11 mouse cellular contexts compared by ENCODE assay signal in the genomic region with DNA sequence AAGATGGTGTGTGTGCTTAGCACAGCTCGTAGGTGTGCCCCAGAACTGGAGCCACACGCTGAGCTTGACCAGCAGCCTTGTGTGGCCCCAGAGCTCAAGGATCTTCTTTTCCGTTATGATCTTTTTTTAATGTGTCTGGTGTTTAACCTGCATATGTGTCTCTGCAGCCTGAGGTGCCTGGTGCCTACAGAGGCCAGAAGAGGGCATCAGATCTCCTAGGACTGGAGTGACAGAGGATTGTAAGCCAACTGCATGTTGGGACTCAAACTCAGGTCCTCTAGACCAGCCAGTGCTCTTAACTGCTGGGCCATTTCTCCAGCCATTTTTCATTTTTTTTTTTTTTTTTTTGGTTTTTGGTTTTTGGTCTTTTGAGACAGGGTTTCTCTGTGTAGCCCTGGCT. TPM values are rescaled to one million over a fixed set of nuclear protein-coding genes. Genes with fewer than 3 reads are reported as not detected.
DNase-seq lines count a peak whose midpoint lies in the region; ATAC-seq and TF ChIP-seq lines count a peak whose summit lies in the region.
"Had no signal": no experiment of that assay in that cellular context is flagged by ENCODE, and none has a peak within 500 bp of the region (broad histone marks: within the 10 kb centered on the region; RNA-seq: fewer than 3 reads in every experiment).

No protein-coding gene starts in this region.

- peak; percentile 65 for TF ChIP-seq CTCF in intestine, postnatal 0 days (IDR thresholded peaks at IDR 0.05; ENCODE audit: low read depth)

- DNase-seq in A20 (ENCODE audit: low read depth, low spot score) (peak; percentile 60), ZHBTc4 (ENCODE audit: low read depth, low spot score) (peak; percentile 31)
- peak; percentile 44 for DNase-seq in lung, postnatal 36 days
- no peak for DNase-seq in urinary bladder, postnatal 14 days (ENCODE audit: low spot score)
- no peak for DNase-seq in frontal cortex, postnatal 25 days (ENCODE audit: low spot score in 2 of 2)
- DNase-seq: heart, postnatal 4 days; midbrain, embryonic 14.5 days had no signal

- no peak overlapping the region for H3K4me3 ChIP-seq in intestine, postnatal 0 days (ENCODE audit: low read depth, low read length)
- H3K4me3 ChIP-seq in intestine, embryonic 15.5 days (replicated peaks): no peak overlapping the region
- no peak overlapping the region for H3K4me3 ChIP-seq in forebrain, embryonic 16.5 days (replicated peaks; ENCODE audit: low read length)
- H3K4me3 ChIP-seq: limb, embryonic 12.5 days had no signal

- H3K4me1 ChIP-seq in intestine, postnatal 0 days (replicated peaks; ENCODE audit: control insufficient read depth, insufficient read depth, low read length): no peaks in the 10 kb centered on the region
- H3K4me1 ChIP-seq in intestine, embryonic 15.5 days (replicated peaks): peaks cover 4% of the 10 kb centered on the region; the same call in 1 of the 2 replicates
- peaks cover 6% of the 10 kb centered on the region for H3K4me1 ChIP-seq in forebrain, embryonic 16.5 days (replicated peaks; ENCODE audit: control insufficient read depth, insufficient read depth, low read length)

- no peak for ATAC-seq in intestine, postnatal 0 days
- ATAC-seq in intestine, embryonic 15.5 days: no peak
- no peak for ATAC-seq in forebrain, embryonic 16.5 days

- H3K27ac ChIP-seq in intestine, postnatal 0 days (ENCODE audit: low read depth, low read length): no peak overlapping the region
- no peak overlapping the region for H3K27ac ChIP-seq in intestine, embryonic 15.5 days
- no peak overlapping the region for H3K27ac ChIP-seq in forebrain, embryonic 16.5 days (ENCODE audit: low read length)
- H3K27ac ChIP-seq: limb, embryonic 12.5 days had no signal

- 85% methylated on average over 3 of the region's 3 CpGs for WGBS in intestine, postnatal 0 days
- 86% methylated on average over 3 of the region's 3 CpGs for WGBS in intestine, embryonic 15.5 days
- WGBS in forebrain, embryonic 16.5 days: 88% methylated on average over 3 of the region's 3 CpGs

- no peaks in the 10 kb centered on the region for H3K27me3 ChIP-seq in intestine, postnatal 0 days (replicated peaks; ENCODE audit: control insufficient read depth, insufficient read depth, low read length)
- H3K27me3 ChIP-seq in intestine, embryonic 15.5 days (replicated peaks): no peaks in the 10 kb centered on the region
- H3K27me3 ChIP-seq in forebrain, embryonic 16.5 days (replicated peaks; ENCODE audit: control insufficient read depth, insufficient read depth, low read length): no peaks in the 10 kb centered on the region
- H3K27me3 ChIP-seq: limb, embryonic 12.5 days had no signal

- no peak overlapping the region for H3K4me2 ChIP-seq in intestine, postnatal 0 days (replicated peaks; ENCODE audit: low read depth)
- no peak overlapping the region for H3K4me2 ChIP-seq in intestine, embryonic 15.5 days (replicated peaks)
- H3K4me2 ChIP-seq in forebrain, embryonic 16.5 days (ENCODE audit: low read length): no peak overlapping the region
- H3K4me2 ChIP-seq: limb, embryonic 12.5 days had no signal

- H3K36me3 ChIP-seq in intestine, postnatal 0 days (ENCODE audit: control insufficient read depth, insufficient read depth): peaks cover 31% of the 10 kb centered on the region
- peaks cover 15% of the 10 kb centered on the region; the same call in 1 of the 2 replicates for H3K36me3 ChIP-seq in intestine, embryonic 15.5 days
- peaks cover 13% of the 10 kb centered on the region for H3K36me3 ChIP-seq in forebrain, embryonic 16.5 days (ENCODE audit: control insufficient read depth, insufficient read depth)

- no peaks in the 10 kb centered on the region for H3K9me3 ChIP-seq in intestine, postnatal 0 days (ENCODE audit: control insufficient read depth)
- H3K9me3 ChIP-seq in intestine, embryonic 15.5 days: no peaks in the 10 kb centered on the region
- no peaks in the 10 kb centered on the region for H3K9me3 ChIP-seq in forebrain, embryonic 16.5 days (ENCODE audit: control insufficient read depth, low read length)
- H3K9me3 ChIP-seq: limb, embryonic 12.5 days had no signal

- H3K9ac ChIP-seq in intestine, postnatal 0 days (ENCODE audit: low read depth, low read length): no peak overlapping the region
- H3K9ac ChIP-seq in intestine, embryonic 15.5 days: no peak overlapping the region
- H3K9ac ChIP-seq in forebrain, embryonic 16.5 days (replicated peaks; ENCODE audit: low read depth, low read length): no peak overlapping the region
- H3K9ac ChIP-seq: limb, embryonic 12.5 days had no signal

RNA-seq across cellular contexts. Expression of gene Coq5, which starts 5.3 kb away (rescaled TPM):
- polyA plus RNA-seq in intestine, postnatal 0 days (2015; fragmentation: Nextera tagmentation; extraction: Ambion mirVana): 31.3 and 32.4 TPM in 2 replicates
- 62.1 and 65.1 TPM in 2 replicates for polyA plus RNA-seq in intestine, embryonic 15.5 days (2015; fragmentation: Nextera tagmentation; extraction: Ambion mirVana)
- 62.9 and 64.3 TPM in 2 replicates for polyA plus RNA-seq in forebrain, embryonic 16.5 days (2015; fragmentation: Nextera tagmentation; extraction: Ambion mirVana)

RNA-seq across cellular contexts. Expression of gene Rnf10, which starts 12.0 kb away (rescaled TPM):
- polyA plus RNA-seq in intestine, postnatal 0 days (2015; fragmentation: Nextera tagmentation; extraction: Ambion mirVana): 64.9 and 69.1 TPM in 2 replicates
- polyA plus RNA-seq in intestine, embryonic 15.5 days (2015; fragmentation: Nextera tagmentation; extraction: Ambion mirVana): 119 and 120 TPM in 2 replicates
- 168 and 176 TPM in 2 replicates for polyA plus RNA-seq in forebrain, embryonic 16.5 days (2015; fragmentation: Nextera tagmentation; extraction: Ambion mirVana)

RNA-seq across cellular contexts. Expression of gene Dynll1, which starts 16.1 kb away (rescaled TPM):
- 510 and 539 TPM in 2 replicates for polyA plus RNA-seq in intestine, postnatal 0 days (2015; fragmentation: Nextera tagmentation; extraction: Ambion mirVana)
- 1,297 TPM in 2 replicates for polyA plus RNA-seq in intestine, embryonic 15.5 days (2015; fragmentation: Nextera tagmentation; extraction: Ambion mirVana)
- polyA plus RNA-seq in forebrain, embryonic 16.5 days (2015; fragmentation: Nextera tagmentation; extraction: Ambion mirVana): 1,337 and 1,455 TPM in 2 replicates

RNA-seq across cellular contexts. Expression of gene Srsf9, which starts 42.2 kb away (rescaled TPM):
- polyA plus RNA-seq in intestine, postnatal 0 days (2015; fragmentation: Nextera tagmentation; extraction: Ambion mirVana): 105 and 117 TPM in 2 replicates
- polyA plus RNA-seq in intestine, embryonic 15.5 days (2015; fragmentation: Nextera tagmentation; extraction: Ambion mirVana): 217 and 220 TPM in 2 replicates
- 165 and 183 TPM in 2 replicates for polyA plus RNA-seq in forebrain, embryonic 16.5 days (2015; fragmentation: Nextera tagmentation; extraction: Ambion mirVana)

RNA-seq across cellular contexts. Expression of gene Pop5, which starts 49.1 kb away (rescaled TPM):
- polyA plus RNA-seq in intestine, postnatal 0 days (2015; fragmentation: Nextera tagmentation; extraction: Ambion mirVana): 75.7 and 77.1 TPM in 2 replicates
- 126 and 128 TPM in 2 replicates for polyA plus RNA-seq in intestine, embryonic 15.5 days (2015; fragmentation: Nextera tagmentation; extraction: Ambion mirVana)
- 85.3 and 101 TPM in 2 replicates for polyA plus RNA-seq in forebrain, embryonic 16.5 days (2015; fragmentation: Nextera tagmentation; extraction: Ambion mirVana)

Comparison
In these comparisons a context has a peak if more than half of its experiments do, and no peak if none do; other contexts are left out.
1. DNase-seq: peak in A20 (single experiment), ZHBTc4 (single experiment) and lung, postnatal 36 days (single experiment); none in urinary bladder, postnatal 14 days (single experiment) and frontal cortex, postnatal 25 days (0 of 2).